Mouse (Mus musculus): ENCODE results near the gene Rcc1l.

DNA sequence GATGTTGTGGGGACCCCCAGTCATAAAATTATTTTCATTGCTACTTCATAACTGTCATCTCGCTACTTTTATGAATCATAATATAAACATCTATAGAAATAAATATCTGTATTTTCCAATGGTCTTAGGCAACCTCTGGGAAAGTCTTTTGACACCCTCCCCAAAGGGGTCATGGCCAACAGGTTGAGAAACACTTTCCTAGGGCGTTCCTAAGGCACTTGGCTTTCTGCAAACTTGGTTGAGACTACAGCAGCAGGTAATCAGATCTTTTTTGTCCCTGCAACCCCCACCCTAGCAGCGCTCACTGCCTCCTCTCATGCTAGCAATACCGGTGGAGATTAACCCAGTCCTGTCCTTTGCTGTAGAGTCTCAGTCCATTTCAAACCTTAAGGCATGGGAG, 44.7 kb upstream of the Rcc1l start:
- no peak for TF ChIP-seq HCFC1 (IDR thresholded peaks at IDR 0.05; ENCODE audit: borderline replicate concordance, insufficient read depth, low read length)
- TF ChIP-seq MAFK (IDR thresholded peaks at IDR 0.05; ENCODE audit: insufficient read depth, low read depth, low read length) = no peak
